Mouse (Mus musculus) cerebellum, adult 8-10 months (tissue): ENCODE measurements around the gene C130026I21Rik.
"Not testable (repeated sequence)": the region's sequence is repeated elsewhere in the genome, so short reads cannot be mapped to it uniquely, and the experiment has no call there.

Source experiments
- DNase-seq: peaks from one replicate; pipeline ENCODE4 v3.0.0; 2022

C130026I21Rik gene

DNA sequence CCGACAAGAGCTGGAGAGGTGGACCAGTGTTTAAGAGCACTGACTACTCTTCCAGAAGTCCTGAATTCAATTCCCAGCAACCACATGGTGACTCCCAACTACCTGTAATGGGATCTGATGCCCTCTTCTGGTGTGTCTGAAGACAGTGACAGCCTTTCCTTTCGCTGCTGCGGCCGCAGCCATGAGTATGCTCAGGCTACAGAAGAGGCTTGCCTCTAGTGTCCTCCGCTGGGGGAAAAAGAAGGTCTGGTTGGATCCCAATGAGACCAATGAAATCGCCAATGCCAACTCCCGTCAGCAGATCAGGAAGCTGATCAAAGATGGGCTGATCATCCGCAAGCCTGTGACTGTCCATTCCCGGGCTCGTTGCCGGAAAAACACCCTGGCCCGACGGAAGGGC is 258.4 kb downstream of the C130026I21Rik start:
- DNase-seq, result not testable (repeated sequence)

DNA sequence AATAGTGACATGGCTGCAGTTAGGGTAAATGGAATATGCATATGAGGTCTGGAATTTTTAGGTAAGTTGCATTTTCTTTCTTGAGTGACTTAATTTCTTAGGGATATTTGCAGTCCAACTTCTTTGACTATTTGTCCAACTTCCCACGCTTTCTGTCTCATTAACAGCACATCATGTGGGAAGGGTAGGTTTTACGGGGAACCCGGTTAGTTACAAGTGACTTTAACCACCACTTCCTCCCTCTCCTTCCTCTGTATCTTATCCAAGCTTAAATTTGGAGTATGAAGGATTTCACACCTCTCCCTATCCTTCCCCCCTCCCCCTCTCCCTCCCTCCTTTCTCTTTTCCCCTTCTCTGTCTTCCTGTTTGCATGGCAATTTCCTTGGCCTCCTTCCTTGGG is 259.4 kb downstream of the C130026I21Rik start:
- DNase-seq, result not testable (repeated sequence)

GRCm38 (mm10) chr1:85007737-85008136 is 262.6 kb downstream of the C130026I21Rik start:
- not testable (repeated sequence) for DNase-seq

GRCm38 (mm10) chr1:84999241-84999640 is 271.1 kb downstream of the C130026I21Rik start:
- DNase-seq, result not testable (repeated sequence)

DNA sequence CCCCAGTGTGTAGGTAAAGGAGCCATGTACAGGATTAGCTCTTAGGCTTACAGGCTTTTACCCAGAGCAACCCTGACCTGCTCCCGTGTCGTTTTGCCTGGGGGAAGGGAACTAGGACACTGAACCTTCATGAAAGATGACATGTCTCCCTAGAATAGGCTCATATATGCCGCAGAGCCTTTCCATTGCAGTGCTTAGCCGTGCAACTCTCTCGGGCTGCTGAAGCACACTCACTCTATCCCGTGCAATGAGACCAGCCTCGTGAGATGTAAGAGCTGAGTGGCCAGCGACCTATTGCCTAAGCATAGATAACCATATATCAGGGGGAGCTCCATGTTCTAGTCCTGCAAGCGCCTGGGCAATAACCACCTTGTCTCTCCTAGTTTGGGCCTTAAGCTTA is 274.1 kb downstream of the C130026I21Rik start:
- not testable (repeated sequence) for DNase-seq

- not testable (repeated sequence) for DNase-seq
Observed at GRCm38 (mm10) chr1:84994461-84994860, 275.9 kb downstream of the C130026I21Rik start.

- DNase-seq, result not testable (repeated sequence)
Observed at GRCm38 (mm10) chr1:84993688-84994319, 276.6 kb downstream of the C130026I21Rik start.

- not testable (repeated sequence) for DNase-seq
Observed at GRCm38 (mm10) chr1:84993235-84993634, 277.1 kb downstream of the C130026I21Rik start.

GRCm38 (mm10) chr1:84992827-84993226 is 277.5 kb downstream of the C130026I21Rik start:
- not testable (repeated sequence) for DNase-seq

- not testable (repeated sequence) for DNase-seq
Observed at GRCm38 (mm10) chr1:84989044-84989443, 281.3 kb downstream of the C130026I21Rik start.

GRCm38 (mm10) chr1:84987729-84988128 is 282.6 kb downstream of the C130026I21Rik start:
- not testable (repeated sequence) for DNase-seq

DNA sequence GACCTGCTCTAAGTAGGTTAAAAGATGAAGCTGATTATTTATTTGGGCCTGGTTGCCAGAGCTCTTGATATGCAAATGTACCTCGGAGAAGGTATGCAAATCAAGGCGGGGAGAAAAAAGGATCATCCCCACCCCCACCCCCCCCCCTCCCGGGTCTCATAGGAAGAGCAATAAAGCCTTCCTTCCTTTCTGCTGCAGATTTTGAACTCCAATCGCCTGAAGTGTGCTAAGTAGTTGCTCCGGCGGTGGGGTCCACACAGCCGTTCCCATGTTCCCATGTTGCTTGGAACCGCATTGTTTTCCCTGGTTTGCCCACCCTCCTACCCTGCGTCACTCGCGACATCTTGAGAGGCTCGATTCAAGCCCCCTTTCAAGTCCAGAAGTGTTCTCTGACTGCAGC is 308.6 kb downstream of the C130026I21Rik start:
- DNase-seq, result not testable (repeated sequence)

GRCm38 (mm10) chr1:84957713-84958112 is 312.7 kb downstream of the C130026I21Rik start:
- not testable (repeated sequence) for DNase-seq

DNA sequence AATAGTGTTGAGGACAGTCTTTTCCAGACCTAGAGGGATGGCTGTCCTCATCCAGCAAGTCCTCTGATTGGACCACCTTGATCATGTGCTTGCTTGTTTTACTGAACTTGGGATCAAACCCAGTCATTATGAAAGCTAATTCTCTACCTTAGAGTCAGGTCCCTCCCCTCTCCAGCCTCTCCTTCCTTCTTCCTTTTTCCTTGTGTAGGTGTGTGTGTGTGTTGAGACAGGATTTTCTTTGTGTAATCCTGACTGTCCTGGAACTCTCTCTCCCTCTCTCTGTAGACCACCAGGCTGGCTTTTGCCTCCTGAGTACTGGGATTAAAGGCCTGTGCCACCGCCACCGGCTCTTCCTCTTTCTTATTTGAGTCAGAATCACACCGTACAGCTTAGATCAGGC is 313.6 kb downstream of the C130026I21Rik start:
- not testable (repeated sequence) for DNase-seq

DNA sequence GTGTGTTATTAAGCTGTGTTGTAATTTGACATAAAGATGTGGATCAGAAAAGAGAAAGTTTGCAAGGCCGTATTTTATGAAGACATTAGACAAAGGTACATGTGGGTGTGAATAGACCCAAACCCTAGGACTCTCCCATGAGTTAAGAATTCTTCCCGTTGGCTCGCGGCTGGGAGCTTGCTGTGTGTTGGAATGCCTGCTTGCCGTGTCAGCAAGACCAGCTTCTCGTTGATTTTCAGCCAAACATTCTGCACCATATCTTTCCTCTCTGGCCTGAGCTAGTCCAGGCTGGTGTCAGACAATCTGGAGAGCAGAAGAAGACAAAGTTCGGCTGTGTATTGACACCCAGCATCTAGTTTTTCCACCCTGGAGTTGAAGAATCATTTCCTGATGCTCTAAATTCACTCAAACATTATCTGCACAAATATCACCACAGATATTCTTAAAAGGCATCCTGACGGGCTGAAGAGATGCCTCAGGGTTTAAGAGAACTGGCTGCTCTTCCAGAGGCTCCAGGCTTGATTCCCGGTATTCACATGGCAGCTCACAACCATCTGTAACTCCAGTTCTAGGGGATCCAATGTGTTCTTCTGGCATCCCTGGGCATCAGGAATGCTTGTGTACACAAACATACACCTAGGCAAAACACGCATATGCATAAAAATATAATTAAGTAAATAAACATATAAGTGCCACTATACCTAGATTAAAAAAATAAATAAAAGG is 317.7 kb downstream of the C130026I21Rik start:
- DNase-seq, result peak; percentile 45

DNA sequence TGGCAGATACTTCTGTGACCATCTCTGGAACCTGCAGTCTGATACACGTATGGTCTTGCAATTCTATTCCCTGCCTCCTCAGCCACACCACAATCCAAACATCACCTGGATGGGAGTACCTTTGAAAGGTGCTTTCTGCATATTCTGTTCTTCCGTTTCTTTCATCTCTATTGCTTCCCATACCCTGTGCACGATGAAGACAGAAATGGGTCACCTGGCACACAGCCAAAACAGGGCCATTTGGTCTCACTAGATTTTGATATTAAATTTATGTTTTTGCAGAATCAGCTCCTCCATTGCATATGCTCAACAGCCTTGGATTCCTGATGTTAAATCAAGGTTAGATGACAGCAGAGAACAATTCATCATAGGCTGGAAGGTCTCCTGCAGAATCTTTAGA is 318.8 kb downstream of the C130026I21Rik start:
- DNase-seq, result peak; percentile 18

DNA sequence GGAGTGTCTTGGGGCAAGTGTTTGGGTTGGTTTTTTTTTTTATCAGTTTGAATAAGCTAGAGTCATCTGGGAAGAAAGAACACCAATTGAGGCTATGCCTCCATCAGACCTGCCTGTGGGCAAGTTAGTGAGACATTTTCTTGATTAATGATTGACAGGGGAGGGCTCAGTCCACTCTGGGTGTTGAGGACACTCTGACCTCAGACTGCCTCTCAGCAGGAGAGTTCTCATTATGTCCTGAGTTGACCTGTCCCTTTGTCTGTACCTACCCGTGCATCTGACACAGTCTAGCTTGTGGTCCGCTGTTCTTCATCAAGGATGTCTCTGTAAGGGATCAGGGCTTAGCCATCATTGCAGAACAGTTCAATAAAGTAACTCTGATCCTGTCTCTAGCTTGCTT is 323.0 kb downstream of the C130026I21Rik start:
- DNase-seq, result no peak

- DNase-seq, result no peak
Observed at GRCm38 (mm10) chr1:84945950-84946349, 324.4 kb downstream of the C130026I21Rik start.

- no peak for DNase-seq
Observed at GRCm38 (mm10) chr1:84943549-84943948, 326.8 kb downstream of the C130026I21Rik start.
